Mouse (Mus musculus) stomach, postnatal 0 days (tissue): ENCODE results near the gene Gda.

ENCODE experiments used
- CTCF ChIP-seq: IDR thresholded peaks from 2 replicates; pipeline ENCODE4 v1.5.1; 2016; ENCODE audit warnings: antibody characterized with exemption, low read depth, mild to moderate bottlenecking, moderate library complexity
- EP300 ChIP-seq: optimal IDR thresholded peaks from 2 replicates; pipeline ENCODE3; 2016; ENCODE audit warnings: antibody characterized with exemption

DNA sequence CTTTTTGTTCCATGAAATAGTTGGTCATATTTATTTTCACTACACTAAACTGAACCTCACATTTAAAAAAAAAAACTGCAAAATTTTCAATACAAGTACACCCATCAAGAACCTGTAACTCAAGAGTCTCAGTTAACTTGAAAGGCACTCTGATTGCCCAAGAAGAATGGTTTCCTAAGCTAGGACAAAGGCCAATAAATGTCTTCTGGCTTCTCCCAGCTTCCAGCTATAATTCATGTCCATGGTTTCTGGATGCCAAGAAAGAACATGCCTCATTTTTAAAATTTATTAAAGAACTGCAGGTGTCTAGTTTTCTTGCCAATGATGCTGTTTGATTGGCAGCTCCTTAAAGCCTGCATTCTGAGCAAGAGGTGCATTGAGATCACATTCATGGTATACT, 75.3 kb downstream of the Gda start:
- no peak for TF ChIP-seq CTCF
- TF ChIP-seq EP300 = no peak
